Mouse (Mus musculus) liver, adult 2 months (tissue): ENCODE results near the gene Gm10160. TPM values are rescaled to one million over a fixed set of nuclear protein-coding genes. Genes with fewer than 3 reads are reported as not detected.

ENCODE experiments used
- DNase-seq: peaks from one replicate; pipeline ENCODE4 v3.0.0-alpha.2; 2011; ENCODE audit warnings: low read depth, low spot score; ENCODE audit errors: extremely low read depth
- H3K27ac ChIP-seq: fragments of 200-500 bp; replicated peaks from 2 replicates; pipeline ENCODE4 v1.5.1; 2012; ENCODE audit warnings: low read depth, mild to moderate bottlenecking, control low read depth, inconsistent platforms, low read length; ENCODE audit not compliant: insufficient read depth
- H3K27me3 ChIP-seq: fragments of 200-500 bp; 2 replicates; pipeline ENCODE4 v1.6.1; 2012; ENCODE audit warnings: mild to moderate bottlenecking, moderate library complexity, low read length, inconsistent platforms; ENCODE audit not compliant: control insufficient read depth, insufficient read depth
- H3K36me3 ChIP-seq: fragments of 200-500 bp; 2 replicates; pipeline ENCODE4 v1.6.1; 2012; ENCODE audit warnings: low read length, inconsistent platforms; ENCODE audit not compliant: control insufficient read depth, insufficient read depth
- H3K4me1 ChIP-seq: fragments of 200-500 bp; 2 replicates; pipeline ENCODE4 v1.6.1; 2011; ENCODE audit warnings: low read length; ENCODE audit not compliant: control insufficient read depth, insufficient read depth
- H3K4me3 ChIP-seq: fragments of 200-500 bp; 2 replicates; pipeline ENCODE4 v1.5.1; 2011; ENCODE audit warnings: low read depth, mild to moderate bottlenecking, control low read depth, low read length, moderate library complexity; ENCODE audit not compliant: insufficient read depth
- H3K79me2 ChIP-seq: fragments of 200-500 bp; 2 replicates; pipeline ENCODE4 v1.6.1; 2012; ENCODE audit warnings: inconsistent platforms, mild to moderate bottlenecking, low read length, moderate library complexity; ENCODE audit not compliant: control insufficient read depth, insufficient read depth
- H3K9ac ChIP-seq: fragments of 200-500 bp; 2 replicates; pipeline ENCODE4 v1.6.1; 2012; ENCODE audit warnings: low read depth, mild to moderate bottlenecking, control low read depth, inconsistent platforms, low read length
- CTCF ChIP-seq: fragments of 200-500 bp; IDR thresholded peaks from 2 replicates; pipeline ENCODE4 v1.5.1; 2011; ENCODE audit warnings: low read depth, low read length, control low read depth
- POLR2A ChIP-seq: fragments of 200-500 bp; IDR thresholded peaks from 2 replicates; pipeline ENCODE4 v1.6.1; 2011; ENCODE audit warnings: low read length, control low read depth; ENCODE audit not compliant: insufficient read depth; ENCODE audit errors: extremely low read depth
- WGBS: fragments of 180-500 bp; shearing (Covaris S2); methylation state at CpG from one replicate; pipeline ENCODE4 v1.1.7; 2018; 5-methylcytosine and 5-hydroxymethylcytosine counted together
- polyA plus RNA-seq: library from polyadenylated mRNA; depleted of rRNA; stranded (reverse); fragments of >200 nt; gene quantifications from 2 replicates; pipeline ENCODE4 v1.2.3, GENCODE M21; 2012; rRNA removed
- total RNA-seq: library from RNA; depleted of rRNA; stranded (reverse); fragments of >200 nt; gene quantifications from 2 replicates; pipeline ENCODE4 v1.2.3, GENCODE M21; 2014; rRNA removed

The Gm10160 gene
- total RNA-seq: not detected in 2 replicates
- not detected in 2 replicates for polyA plus RNA-seq

GRCm38 (mm10) chr7:81855694-81856093, at the start of gene Gm10160:
Gm10160 (minus strand) TSS chr7:81855794.
- Histone ChIP-seq H3K27ac (no peak within 1 kb of the TSS), H3K36me3 (no peaks in the 10 kb centered on the region), H3K9ac (no peak within 1 kb of the TSS), H3K27me3 (peaks cover 6% of the 10 kb centered on the region; the same call in 1 of the 2 replicates), H3K79me2 (no peaks in the 10 kb centered on the region), H3K4me3 (no peak within 1 kb of the TSS), H3K4me1 (no peaks in the 10 kb centered on the region)
- WGBS: 81% methylated on average over 1 of the region's 1 CpGs
- TF ChIP-seq POLR2A (no peak), CTCF (no peak)
- DNase-seq: no peak

GRCm38 (mm10) chr7:81904926-81905325, 49.3 kb upstream of the Gm10160 start:
- H3K9ac ChIP-seq: no peak overlapping the region
- no peak overlapping the region for H3K27ac ChIP-seq
- no peaks in the 10 kb centered on the region for H3K79me2 ChIP-seq
- WGBS: 91% methylated on average over 2 of the region's 2 CpGs
- no peak for TF ChIP-seq POLR2A
- H3K36me3 ChIP-seq: no peaks in the 10 kb centered on the region
- no peaks in the 10 kb centered on the region for H3K27me3 ChIP-seq
- no peak for DNase-seq
- no peaks in the 10 kb centered on the region for H3K4me1 ChIP-seq
- H3K4me3 ChIP-seq: no peak overlapping the region

GRCm38 (mm10) chr7:81904094-81904493, 48.5 kb upstream of the Gm10160 start:
- no peak overlapping the region for H3K9ac ChIP-seq
- 70% methylated on average over 4 of the region's 4 CpGs for WGBS
- H3K4me3 ChIP-seq: no peak overlapping the region
- H3K27ac ChIP-seq: no peak overlapping the region
- H3K36me3 ChIP-seq: no peaks in the 10 kb centered on the region
- no peak for TF ChIP-seq POLR2A
- no peak for TF ChIP-seq CTCF
- DNase-seq: no peak
- no peaks in the 10 kb centered on the region for H3K27me3 ChIP-seq
- no peaks in the 10 kb centered on the region for H3K79me2 ChIP-seq
- H3K4me1 ChIP-seq: no peaks in the 10 kb centered on the region

GRCm38 (mm10) chr7:81899361-81899760, 43.8 kb upstream of the Gm10160 start:
- Histone ChIP-seq H3K4me3 (no peak overlapping the region), H3K36me3 (no peaks in the 10 kb centered on the region), H3K27ac (no peak overlapping the region), H3K79me2 (no peaks in the 10 kb centered on the region), H3K27me3 (no peaks in the 10 kb centered on the region), H3K4me1 (no peaks in the 10 kb centered on the region), H3K9ac (no peak overlapping the region)
- 66% methylated on average over 11 of the region's 11 CpGs for WGBS
- DNase-seq: no peak
- TF ChIP-seq POLR2A: no peak
- TF ChIP-seq CTCF: no peak

- 92% methylated on average over 4 of the region's 4 CpGs for WGBS
- Histone ChIP-seq H3K79me2 (no peaks in the 10 kb centered on the region), H3K4me1 (no peaks in the 10 kb centered on the region), H3K4me3 (no peak overlapping the region), H3K36me3 (no peaks in the 10 kb centered on the region), H3K9ac (no peak overlapping the region), H3K27ac (no peak overlapping the region), H3K27me3 (no peaks in the 10 kb centered on the region)
- TF ChIP-seq POLR2A (no peak), CTCF (no peak)
- no peak for DNase-seq
These were observed 29.5 kb upstream of the Gm10160 start for GRCm38 (mm10) chr7:81885128-81885527.

DNA sequence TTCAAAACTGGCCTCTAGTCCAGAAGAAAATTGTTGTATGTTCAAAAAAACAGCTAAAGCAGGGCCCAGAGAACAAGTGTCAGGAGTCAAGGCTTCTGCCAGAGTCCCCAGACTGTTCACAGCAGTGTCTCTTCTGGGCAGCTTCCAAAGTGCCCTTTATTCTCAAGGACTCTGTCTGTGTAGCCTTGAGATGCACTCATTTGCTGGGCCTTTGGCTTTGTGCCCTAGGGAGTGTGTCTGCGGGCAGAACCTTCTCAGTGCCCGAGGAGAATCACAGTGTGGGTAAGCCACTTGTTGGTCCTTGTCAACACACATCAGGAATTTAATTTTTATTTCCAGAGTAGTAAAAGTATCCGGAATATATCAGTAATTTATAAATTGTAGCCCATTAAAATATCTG, 26.0 kb upstream of the Gm10160 start:
- no peaks in the 10 kb centered on the region for H3K79me2 ChIP-seq
- no peaks in the 10 kb centered on the region for H3K4me1 ChIP-seq
- TF ChIP-seq CTCF (no peak), POLR2A (no peak)
- no peaks in the 10 kb centered on the region for H3K36me3 ChIP-seq
- H3K27ac ChIP-seq: no peak overlapping the region
- WGBS: 82% methylated on average over 3 of the region's 3 CpGs
- H3K9ac ChIP-seq: no peak overlapping the region
- DNase-seq: no peak
- H3K4me3 ChIP-seq: no peak overlapping the region
- no peaks in the 10 kb centered on the region for H3K27me3 ChIP-seq
